Mouse (Mus musculus) adrenal gland, postnatal 36 days (tissue): ENCODE measurements around the gene Rbp1. TPM values are rescaled to one million over a fixed set of nuclear protein-coding genes. Genes with fewer than 3 reads are reported as not detected.

Experiments
- DNase-seq, 2 experiments: peaks; one replicate each; pipeline ENCODE4 v3.0.0; 2021; ENCODE audit warnings: mixed read lengths in 1 of 2
- total RNA-seq, 2 experiments: library from RNA; stranded (reverse); gene quantifications; 2 replicates each; pipeline ENCODE4 v1.2.3; 2021

Rbp1 gene
- total RNA-seq, 2 experiments from 2014 or later: 5.5 to 5.9 TPM

DNA sequence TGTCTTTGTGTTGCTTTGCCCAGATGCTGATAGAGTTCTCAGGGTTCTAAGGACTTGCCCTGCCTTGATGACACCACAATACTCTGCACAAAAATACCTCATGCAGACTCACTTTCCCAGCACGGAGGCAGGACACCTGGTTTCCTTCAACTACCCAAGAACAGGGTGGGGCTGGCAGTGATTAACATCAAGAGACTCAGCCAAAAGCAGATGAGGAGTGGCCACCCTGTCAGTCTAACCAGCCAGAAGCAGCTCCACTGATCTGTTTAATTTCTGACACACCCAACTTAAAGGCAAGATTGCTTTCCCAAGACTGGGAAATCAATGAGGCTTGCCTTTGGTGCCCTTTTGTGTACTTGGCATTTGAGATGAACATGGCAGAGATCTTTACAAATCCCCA lies 70.1 kb downstream of the Rbp1 start:
- no peak for DNase-seq

Other genes starting within 250 kb of the Rbp1 start
- gene Nmnat3, start 135.5 kb upstream of the Rbp1 start, total RNA-seq: 10 to 100 TPM; 15.8 to 16.9 TPM
- not detected for gene Rbp2, start 63.2 kb downstream of the Rbp1 start, total RNA-seq
- gene Copb2, start 140.8 kb downstream of the Rbp1 start, total RNA-seq: 100 to 1,000 TPM; 131 to 135 TPM
- gene Mrps22, start 178.7 kb downstream of the Rbp1 start, total RNA-seq: 10 to 100 TPM; 57.8 to 72.0 TPM